Mouse (Mus musculus): ENCODE results near the gene Gli1.

Gli1 gene

GRCm38 (mm10) chr10:127348957-127349356, 7.2 kb upstream of the Gli1 start:
- DNase-seq (ENCODE audit: low read depth, low spot score), result peak; percentile 84

GRCm38 (mm10) chr10:127346173-127346572, 4.4 kb upstream of the Gli1 start:
- no peak for DNase-seq (ENCODE audit: low read depth, low spot score)

- DNase-seq (ENCODE audit: low read depth, low spot score), result no peak
Observed at GRCm38 (mm10) chr10:127343029-127343428, 1.3 kb upstream of the Gli1 start.

GRCm38 (mm10) chr10:127341360-127341690, 449 bp downstream of the Gli1 start:
- DNase-seq (ENCODE audit: low read depth, low spot score), result no peak

- DNase-seq (ENCODE audit: low read depth, low spot score), result no peak
Observed at GRCm38 (mm10) chr10:127340577-127341359, 1.0 kb downstream of the Gli1 start.

GRCm38 (mm10) chr10:127339683-127340576, 1.8 kb downstream of the Gli1 start:
- DNase-seq (ENCODE audit: low read depth, low spot score), result peak; percentile 74

GRCm38 (mm10) chr10:127338930-127339682, 2.7 kb downstream of the Gli1 start:
- DNase-seq (ENCODE audit: low read depth, low spot score), result peak; percentile 94

GRCm38 (mm10) chr10:127337536-127338099, 4.2 kb downstream of the Gli1 start:
- no peak for DNase-seq (ENCODE audit: low read depth, low spot score)

GRCm38 (mm10) chr10:127336952-127337351, 4.8 kb downstream of the Gli1 start:
- peak; percentile 46 for DNase-seq (ENCODE audit: low read depth, low spot score)

- no peak for DNase-seq (ENCODE audit: low read depth, low spot score)
Observed at GRCm38 (mm10) chr10:127335271-127335670, 6.5 kb downstream of the Gli1 start.

GRCm38 (mm10) chr10:127333152-127333551, 8.6 kb downstream of the Gli1 start:
- peak; percentile 76 for DNase-seq (ENCODE audit: low read depth, low spot score)

GRCm38 (mm10) chr10:127332211-127332874, 9.4 kb downstream of the Gli1 start:
- DNase-seq (ENCODE audit: low read depth, low spot score), result peak; percentile 89

GRCm38 (mm10) chr10:127330212-127330611, 11.6 kb downstream of the Gli1 start:
- DNase-seq (ENCODE audit: low read depth, low spot score), result no peak

- DNase-seq (ENCODE audit: low read depth, low spot score), result no peak
Observed at GRCm38 (mm10) chr10:127327461-127328145, 14.2 kb downstream of the Gli1 start.

GRCm38 (mm10) chr10:127326828-127327227, 14.9 kb downstream of the Gli1 start:
- DNase-seq (ENCODE audit: low read depth, low spot score), result no peak

GRCm38 (mm10) chr10:127326017-127326801, 15.6 kb downstream of the Gli1 start:
- peak; percentile 38 for DNase-seq (ENCODE audit: low read depth, low spot score)

- no peak for DNase-seq (ENCODE audit: low read depth, low spot score)
Observed at GRCm38 (mm10) chr10:127325454-127326016, 16.2 kb downstream of the Gli1 start.

GRCm38 (mm10) chr10:127324495-127324894, 17.3 kb downstream of the Gli1 start:
- peak; percentile 89 for DNase-seq (ENCODE audit: low read depth, low spot score)

- DNase-seq (ENCODE audit: low read depth, low spot score), result peak; percentile 57
Observed at GRCm38 (mm10) chr10:127323131-127323855, 18.5 kb downstream of the Gli1 start.
